Mouse (Mus musculus): ENCODE measurements around the gene Ctsz.

DNA sequence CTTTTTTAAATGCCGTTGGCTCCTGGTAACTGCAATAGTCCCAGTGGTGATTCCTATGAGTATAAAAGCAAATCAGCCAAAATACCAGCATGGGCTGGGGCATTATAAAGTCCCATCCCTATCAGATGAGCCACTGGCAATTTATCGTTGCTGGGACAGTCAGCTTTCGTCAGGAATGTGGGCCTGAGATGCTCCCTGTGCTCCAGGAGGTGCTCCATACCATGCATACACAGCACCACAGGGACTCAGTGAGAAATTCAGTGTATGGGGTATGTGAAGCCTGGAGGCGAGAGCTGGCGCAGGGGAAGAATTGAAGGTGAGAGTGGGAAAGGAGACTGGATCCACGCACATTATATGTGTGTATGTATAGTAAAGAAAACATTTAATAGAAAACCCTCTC lies 41.0 kb downstream of the Ctsz start:
- TF ChIP-seq CTCF (IDR thresholded peaks at IDR 0.05; ENCODE audit: control insufficient read depth, insufficient read depth, low read length), result no peak
- TF ChIP-seq POLR2A (IDR thresholded peaks at IDR 0.05; ENCODE audit: borderline replicate concordance, control insufficient read depth, low read depth, low read length), result no peak
